Mouse (Mus musculus) limb, embryonic 12.5 days (tissue): ENCODE data around the gene Gm21721. TPM values are rescaled to one million over a fixed set of nuclear protein-coding genes. Genes with fewer than 3 reads are reported as not detected.
"Not testable (repeated sequence)": the region's sequence is repeated elsewhere in the genome, so short reads cannot be mapped to it uniquely, and the experiment has no call there.

Source experiments
- ATAC-seq: fragments of 200-750 bp; cut with Nextera tagmentation; 2 replicates; pipeline ENCODE4 v1.8.0; 2017; ENCODE audit warnings: low read depth, moderate TSS enrichment; ENCODE audit not compliant: insufficient number of reproducible peaks, insufficient read depth, low FRiP score, low TSS enrichment
- H3K27ac ChIP-seq: fragments of 300-500 bp; sonication (generic); 2 replicates; pipeline ENCODE4 v1.5.1; 2016; ENCODE audit warnings: mild to moderate bottlenecking, moderate library complexity
- H3K27me3 ChIP-seq: fragments of 300-500 bp; sonication (generic); 2 replicates; pipeline ENCODE4 v1.6.1; 2016; ENCODE audit warnings: mild to moderate bottlenecking, moderate library complexity
- H3K36me3 ChIP-seq: fragments of 300-500 bp; sonication (generic); 2 replicates; pipeline ENCODE4 v1.6.1; 2016; ENCODE audit warnings: mild to moderate bottlenecking, moderate library complexity
- H3K4me1 ChIP-seq: fragments of 300-500 bp; sonication (generic); replicated peaks from 2 replicates; pipeline ENCODE4 v1.6.1; 2016
- H3K4me2 ChIP-seq: fragments of 300-500 bp; sonication (generic); 2 replicates; pipeline ENCODE4 v1.6.1; 2016; ENCODE audit warnings: mild to moderate bottlenecking, moderate library complexity
- H3K4me3 ChIP-seq: fragments of 300-500 bp; sonication (generic); replicated peaks from 2 replicates; pipeline ENCODE4 v1.5.1; 2016; ENCODE audit warnings: mild to moderate bottlenecking
- H3K9ac ChIP-seq: fragments of 300-500 bp; sonication (generic); replicated peaks from 2 replicates; pipeline ENCODE4 v1.6.1; 2016; ENCODE audit warnings: mild to moderate bottlenecking, moderate library complexity
- H3K9me3 ChIP-seq: fragments of 300-500 bp; sonication (generic); 2 replicates; pipeline ENCODE4 v1.6.1; 2016; ENCODE audit warnings: mild to moderate bottlenecking, moderate library complexity
- WGBS: fragments of 180-500 bp; shearing (Covaris S2); methylation state at CpG from one replicate; pipeline ENCODE4 v1.1.7; 2016; 5-methylcytosine and 5-hydroxymethylcytosine counted together
- polyA plus RNA-seq: library from polyadenylated mRNA; unstranded; fragments of >200 nt; fragmentation: Nextera tagmentation; extraction: Ambion mirVana; gene quantifications from 2 replicates; pipeline ENCODE4 v1.2.1, GENCODE M21; 2016

Gene Gm21721
- polyA plus RNA-seq = not detected in 2 replicates

- H3K4me3 ChIP-seq, H3K4me1 ChIP-seq, H3K36me3 ChIP-seq, H3K9me3 ChIP-seq, ATAC-seq, H3K27me3 ChIP-seq, H3K27ac ChIP-seq, H3K4me2 ChIP-seq, H3K9ac ChIP-seq: not testable (repeated sequence)
- WGBS = no CpG with 5 or more reads among the region's 2 CpGs
These were observed at the start of gene Gm21721 for GRCm38 (mm10) chrY:9202090-9202489. Gm21721 (minus strand) TSS chrY:9202190.

Other genes with a start within 250 kb of the Gm21721 start
- gene Gm21292, start 68.3 kb downstream of the Gm21721 start, polyA plus RNA-seq = not detected in 2 replicates
- gene Gm21812, start 145.0 kb upstream of the Gm21721 start, polyA plus RNA-seq = not detected in 2 replicates
- not detected in 2 replicates for gene Gm21874, start 214.0 kb upstream of the Gm21721 start, polyA plus RNA-seq